Mouse (Mus musculus) bone marrow macrophage, adult 2 months (primary cell): ENCODE results near the gene Mymx. TPM values are rescaled to one million over a fixed set of nuclear protein-coding genes. Genes with fewer than 3 reads are reported as not detected.
A peak's percentile ranks its signal among the peaks of the same experiment; 100 is the strongest.

Experiments
- H3K27ac ChIP-seq: 2 replicates; pipeline ENCODE4 v1.5.1; 2012; ENCODE audit warnings: low read depth, low read length; ENCODE audit not compliant: insufficient read depth
- H3K4me1 ChIP-seq: 2 replicates; pipeline ENCODE4 v1.6.1; 2012; ENCODE audit warnings: low read length; ENCODE audit not compliant: control insufficient read depth, insufficient read depth
- H3K4me3 ChIP-seq: 2 replicates; pipeline ENCODE4 v1.5.1; 2012; ENCODE audit warnings: mild to moderate bottlenecking, low read length, moderate library complexity; ENCODE audit not compliant: insufficient read depth
- CTCF ChIP-seq: IDR thresholded peaks from 2 replicates; pipeline ENCODE4 v1.5.1; 2012; ENCODE audit warnings: low read depth, mild to moderate bottlenecking, low read length, moderate library complexity
- POLR2A ChIP-seq: IDR thresholded peaks from 2 replicates; pipeline ENCODE4 v1.6.1; 2012; ENCODE audit warnings: mild to moderate bottlenecking, low read depth, low read length, borderline replicate concordance
- polyA plus RNA-seq: library from polyadenylated mRNA; stranded (reverse); fragments of >200 nt; gene quantifications from 2 replicates; pipeline ENCODE4 v1.2.4, GENCODE M21; 2012; ENCODE audit not compliant: missing spikeins, insufficient read depth, insufficient read length

Gene Mymx
- polyA plus RNA-seq, 1 experiment = not detected

GRCm38 (mm10) chr17:45612008-45612407 lies 10.1 kb upstream of the Mymx start:
- H3K4me1 ChIP-seq = peaks cover 55% of the 10 kb centered on the region
- TF ChIP-seq POLR2A (no peak), CTCF (no peak)
- no peak overlapping the region for H3K27ac ChIP-seq
- no peak overlapping the region for H3K4me3 ChIP-seq

- Histone ChIP-seq H3K27ac (peak overlapping the region; percentile 71), H3K4me3 (no peak overlapping the region), H3K4me1 (peaks cover 42% of the 10 kb centered on the region)
- no peak for TF ChIP-seq POLR2A
- TF ChIP-seq CTCF = no peak
Measured at GRCm38 (mm10) chr17:45610144-45610866, 8.4 kb upstream of the Mymx start.

GRCm38 (mm10) chr17:45608396-45608795 lies 6.5 kb upstream of the Mymx start:
- Histone ChIP-seq H3K27ac (peak overlapping the region; percentile 30), H3K4me1 (peaks cover 36% of the 10 kb centered on the region), H3K4me3 (no peak overlapping the region)
- TF ChIP-seq POLR2A (no peak), CTCF (no peak)

- no peak for TF ChIP-seq POLR2A
- TF ChIP-seq CTCF = no peak
- no peak overlapping the region for H3K27ac ChIP-seq
- no peak overlapping the region for H3K4me3 ChIP-seq
- peaks cover 27% of the 10 kb centered on the region for H3K4me1 ChIP-seq
Measured at GRCm38 (mm10) chr17:45606992-45607879, 5.3 kb upstream of the Mymx start.

GRCm38 (mm10) chr17:45602984-45603383 lies 1.1 kb upstream of the Mymx start:
- H3K4me3 ChIP-seq = no peak overlapping the region
- peaks cover 7% of the 10 kb centered on the region for H3K4me1 ChIP-seq
- no peak overlapping the region for H3K27ac ChIP-seq
- no peak for TF ChIP-seq CTCF
- no peak for TF ChIP-seq POLR2A

DNA sequence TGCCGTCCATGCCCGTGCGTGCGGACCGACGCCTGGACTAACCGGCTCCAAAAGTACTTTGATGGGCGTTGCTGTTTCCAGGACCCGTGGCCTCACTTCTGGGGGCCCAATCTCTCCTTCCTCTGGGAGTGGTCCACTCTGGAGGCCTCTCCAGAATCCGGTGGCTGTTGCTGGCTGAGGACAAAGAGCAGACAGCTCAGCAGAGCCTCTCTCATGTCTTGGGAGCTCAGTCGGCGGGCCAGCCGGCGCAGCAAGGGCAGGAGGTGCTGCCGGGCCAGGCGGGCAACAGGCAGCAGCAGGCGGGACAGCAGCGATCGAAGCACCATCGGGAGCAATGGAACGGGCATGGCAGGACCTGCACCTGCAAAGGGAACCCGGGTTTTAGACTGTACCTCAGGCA lies 577 bp downstream of the Mymx start:
- H3K4me1 ChIP-seq = peaks cover 17% of the 10 kb centered on the region
- H3K27ac ChIP-seq = no peak overlapping the region
- no peak for TF ChIP-seq CTCF
- TF ChIP-seq POLR2A = no peak
- no peak overlapping the region for H3K4me3 ChIP-seq

- no peak overlapping the region for H3K4me3 ChIP-seq
- no peak overlapping the region for H3K27ac ChIP-seq
- TF ChIP-seq CTCF (no peak), POLR2A (no peak)
- peaks cover 23% of the 10 kb centered on the region for H3K4me1 ChIP-seq
Measured at GRCm38 (mm10) chr17:45600267-45600666, 1.6 kb downstream of the Mymx start.

- Histone ChIP-seq H3K4me3 (peak within 1 kb of the TSS; percentile 39), H3K4me1 (peaks cover 23% of the 10 kb centered on the region), H3K27ac (peak within 1 kb of the TSS; percentile 69)
- TF ChIP-seq CTCF = no peak
- no peak for TF ChIP-seq POLR2A
Measured at GRCm38 (mm10) chr17:45599446-45600242, 2.3 kb downstream of the Mymx start, which contains the start of gene Slc29a1. TSS of gene Slc29a1 (minus strand) at chr17:45599606.

DNA sequence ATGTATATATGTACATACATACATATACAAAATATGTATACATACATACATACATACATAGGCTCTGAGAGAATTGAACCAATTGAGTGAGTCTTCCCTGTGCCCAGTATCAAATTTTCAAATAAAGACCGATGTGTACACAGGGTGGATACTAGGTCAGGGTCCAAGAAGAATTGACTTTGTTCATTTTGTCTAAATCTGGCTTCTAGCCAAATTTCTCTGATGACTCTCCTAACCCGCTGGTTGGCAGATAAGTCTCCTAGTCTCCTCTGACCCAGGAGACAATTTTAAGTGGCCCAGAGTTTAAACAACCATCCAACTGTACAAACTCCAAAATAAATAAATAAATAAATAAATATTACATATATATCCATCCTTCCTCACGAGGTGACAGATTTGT lies 3.0 kb downstream of the Mymx start:
- H3K4me1 ChIP-seq = peaks cover 23% of the 10 kb centered on the region
- H3K4me3 ChIP-seq = peak overlapping the region; percentile 39; the same call in 1 of the 2 replicates
- peak overlapping the region; percentile 69; the same call in 1 of the 2 replicates for H3K27ac ChIP-seq
- TF ChIP-seq POLR2A (no peak), CTCF (no peak)
